Mouse (Mus musculus): Measurements from ENCODE around the gene Apoa5. TPM values are rescaled to one million over a fixed set of nuclear protein-coding genes. Genes with fewer than 3 reads are reported as not detected.

The Apoa5 gene
- total RNA-seq, 2 experiments from 2014 or later, result not detected

Other genes with a start within 250 kb of the Apoa5 start
- gene Apoa1, start 40.1 kb upstream of the Apoa5 start, total RNA-seq (2021), result under 1 TPM in 1 of 2 experiments, not detected in 1; 0.29 TPM
- gene Apoc3, start 33.0 kb upstream of the Apoa5 start, total RNA-seq (2021), result not detected
- gene Apoa4, start 27.9 kb upstream of the Apoa5 start, total RNA-seq (2021), result under 1 TPM in 1 of 2 experiments, not detected in 1; 0.12 TPM
- 10 to 100 TPM; 18.7 to 19.1 TPM for gene Zpr1, start 4.4 kb downstream of the Apoa5 start, total RNA-seq (2021)
- gene Bud13, start 14.4 kb downstream of the Apoa5 start, total RNA-seq (2021), result 1 to 10 TPM; 7.4 to 7.7 TPM
- gene 4931429L15Rik, start 51.4 kb downstream of the Apoa5 start, total RNA-seq (2021), result not detected